Mouse (Mus musculus) gastrocnemius, adult 2 months (tissue): ENCODE measurements around the gene Comt. TPM values are rescaled to one million over a fixed set of nuclear protein-coding genes. Genes with fewer than 3 reads are reported as not detected.

Experiments
- DNase-seq: peaks from one replicate; pipeline ENCODE4 v3.0.0; 2022
- H3K27ac ChIP-seq: fragments of 200-600 bp; 2 replicates; pipeline ENCODE4 v1.8.1; 2022; ENCODE audit warnings: mild to moderate bottlenecking
- H3K4me3 ChIP-seq: fragments of 200-600 bp; 2 replicates; pipeline ENCODE4 v1.8.1; 2022; ENCODE audit warnings: mild to moderate bottlenecking, moderate library complexity
- CTCF ChIP-seq: fragments of 200-600 bp; IDR thresholded peaks from 2 replicates; pipeline ENCODE4 v1.8.1; 2022; ENCODE audit warnings: antibody characterized with exemption, mild to moderate bottlenecking, moderate library complexity
- intact Hi-C: fragments of 180-260 bp; cut with DNase I; formaldehyde crosslinking; loops from one replicate; pipeline ENCODE4 v1.15.1; 2025
- total RNA-seq, 2 experiments: library from RNA; stranded (reverse); gene quantifications; 2 replicates each; pipeline ENCODE4 v1.2.3; 2021

The Comt gene
- total RNA-seq, 2 experiments from 2014 or later = 35.4 to 43.5 TPM

- DNase-seq = peak; percentile 95
- TF ChIP-seq CTCF = peak; percentile 61
- Histone ChIP-seq H3K27ac (peak overlapping the region; percentile 91), H3K4me3 (peak overlapping the region; percentile 70)
- intact Hi-C loops = loop anchor here (2.0 kb wide), 1 partner anchor 44 kb away; the partner anchor contains the start of genes Arvcf and Tango2
Observed at GRCm38 (mm10) chr16:18392469-18393426, 33.9 kb downstream of the Comt start.

- no peak for TF ChIP-seq CTCF
- Histone ChIP-seq H3K27ac (peak overlapping the region; percentile 91), H3K4me3 (no peak overlapping the region)
- DNase-seq = no peak
- intact Hi-C loops = loop anchor here (2.0 kb wide), 1 partner anchor 43 kb away; the partner anchor contains the start of genes Arvcf and Tango2
Observed at GRCm38 (mm10) chr16:18391728-18392127, 34.9 kb downstream of the Comt start.

- DNase-seq = no peak
- intact Hi-C loops = no loop called here
- Histone ChIP-seq H3K4me3 (no peak overlapping the region), H3K27ac (no peak overlapping the region)
- no peak for TF ChIP-seq CTCF
Observed at GRCm38 (mm10) chr16:18391127-18391526, 35.5 kb downstream of the Comt start.

- no peak for TF ChIP-seq CTCF
- Histone ChIP-seq H3K4me3 (no peak overlapping the region), H3K27ac (no peak overlapping the region)
- DNase-seq = no peak
- intact Hi-C loops = no loop called here
Observed at GRCm38 (mm10) chr16:18390399-18390798, 36.3 kb downstream of the Comt start.

- no peak for DNase-seq
- no peak for TF ChIP-seq CTCF
- intact Hi-C loops = no loop called here
- Histone ChIP-seq H3K4me3 (no peak overlapping the region), H3K27ac (peak overlapping the region; percentile 53)
Observed at GRCm38 (mm10) chr16:18388583-18389435, 37.8 kb downstream of the Comt start.

GRCm38 (mm10) chr16:18387704-18388582, 38.7 kb downstream of the Comt start:
- intact Hi-C loops = no loop called here
- TF ChIP-seq CTCF = no peak
- DNase-seq = no peak
- Histone ChIP-seq H3K27ac (peak overlapping the region; percentile 53), H3K4me3 (no peak overlapping the region)

- H3K4me3 ChIP-seq = no peak overlapping the region
- peak overlapping the region; percentile 35; the same call in 1 of the 2 replicates for H3K27ac ChIP-seq
- no peak for TF ChIP-seq CTCF
- no peak for DNase-seq
- intact Hi-C loops = no loop called here
Observed at GRCm38 (mm10) chr16:18386972-18387371, 39.7 kb downstream of the Comt start.

- no peak for TF ChIP-seq CTCF
- DNase-seq = peak; percentile 80
- no peak overlapping the region for H3K4me3 ChIP-seq
- intact Hi-C loops = no loop called here
- H3K27ac ChIP-seq = peak overlapping the region; percentile 46; the same call in 1 of the 2 replicates
Observed at GRCm38 (mm10) chr16:18386451-18386850, 40.2 kb downstream of the Comt start.

- no peak for TF ChIP-seq CTCF
- DNase-seq = no peak
- intact Hi-C loops = no loop called here
- no peak overlapping the region for H3K27ac ChIP-seq
- H3K4me3 ChIP-seq = no peak overlapping the region
Observed at GRCm38 (mm10) chr16:18385411-18385810, 41.2 kb downstream of the Comt start.

- TF ChIP-seq CTCF = no peak
- DNase-seq = no peak
- intact Hi-C loops = no loop called here
- H3K4me3 ChIP-seq = no peak overlapping the region
- H3K27ac ChIP-seq = no peak overlapping the region
Observed at GRCm38 (mm10) chr16:18384659-18385058, 42.0 kb downstream of the Comt start.

GRCm38 (mm10) chr16:18384211-18384610, 42.4 kb downstream of the Comt start:
- DNase-seq = no peak
- TF ChIP-seq CTCF = no peak

GRCm38 (mm10) chr16:18383756-18384155, 42.9 kb downstream of the Comt start:
- Histone ChIP-seq H3K4me3 (no peak overlapping the region), H3K27ac (peak overlapping the region; percentile 38)
- DNase-seq = no peak
- intact Hi-C loops = no loop called here
- TF ChIP-seq CTCF = no peak

More at GRCm38 (mm10) chr16:18384211-18384610, 42.4 kb downstream of the Comt start:
- peak overlapping the region; percentile 38 for H3K27ac ChIP-seq
- intact Hi-C loops = no loop called here
- H3K4me3 ChIP-seq = no peak overlapping the region
